Mouse (Mus musculus) hindbrain, postnatal 0 days (tissue): ENCODE results near the gene Galntl6. TPM values are rescaled to one million over a fixed set of nuclear protein-coding genes. Genes with fewer than 3 reads are reported as not detected.

Source experiments
- ATAC-seq: fragments of 200-750 bp; cut with Nextera tagmentation; 2 replicates; pipeline ENCODE4 v1.8.0; 2017; ENCODE audit warnings: mild to moderate bottlenecking, moderate TSS enrichment, moderate library complexity
- DNase-seq: peaks from one replicate; pipeline ENCODE4 v3.0.0-alpha.2; 2015; ENCODE audit warnings: low spot score
- H3K27ac ChIP-seq: fragments of 300-500 bp; sonication (generic); 2 replicates; pipeline ENCODE4 v1.5.1; 2014; ENCODE audit warnings: mild to moderate bottlenecking
- H3K27me3 ChIP-seq: fragments of 300-500 bp; sonication (generic); 2 replicates; pipeline ENCODE4 v1.6.1; 2014; ENCODE audit warnings: low read length, mixed read lengths; ENCODE audit not compliant: insufficient read depth
- H3K36me3 ChIP-seq: fragments of 300-500 bp; sonication (generic); 2 replicates; pipeline ENCODE4 v1.6.1; 2014; ENCODE audit warnings: low read length, mixed read lengths; ENCODE audit not compliant: insufficient read depth
- H3K4me1 ChIP-seq: fragments of 300-500 bp; sonication (generic); 2 replicates; pipeline ENCODE4 v1.6.1; 2014; ENCODE audit warnings: antibody characterized with exemption, low read length, mixed read lengths; ENCODE audit not compliant: insufficient read depth
- H3K4me2 ChIP-seq: fragments of 300-500 bp; sonication (generic); 2 replicates; pipeline ENCODE4 v1.6.1; 2014; ENCODE audit warnings: low read depth, mild to moderate bottlenecking, low read length, moderate library complexity, mixed read lengths
- H3K4me3 ChIP-seq: fragments of 300-500 bp; sonication (generic); 2 replicates; pipeline ENCODE4 v1.5.1; 2014; ENCODE audit warnings: low read length
- H3K9ac ChIP-seq: fragments of 300-500 bp; sonication (generic); replicated peaks from 2 replicates; pipeline ENCODE4 v1.6.1; 2014; ENCODE audit warnings: mild to moderate bottlenecking, low read length, moderate library complexity, mixed read lengths
- H3K9me3 ChIP-seq: fragments of 300-500 bp; sonication (generic); 2 replicates; pipeline ENCODE4 v1.6.1; 2016; ENCODE audit warnings: low read length, mixed read lengths
- CTCF ChIP-seq: IDR thresholded peaks from 2 replicates; pipeline ENCODE4 v1.5.1; 2016; ENCODE audit warnings: antibody characterized with exemption, control low read depth, low read depth
- WGBS: fragments of 180-500 bp; shearing (Covaris S2); extraction: QIAGEN DNeasy Blood & Tissue Kit; methylation state at CpG from one replicate; pipeline ENCODE4 v1.1.7; 2014; 5-methylcytosine and 5-hydroxymethylcytosine counted together
- polyA plus RNA-seq: library from polyadenylated mRNA; unstranded; fragments of >200 nt; fragmentation: Nextera tagmentation; extraction: Ambion mirVana; gene quantifications from 2 replicates; pipeline ENCODE4 v1.2.1, GENCODE M21; 2015
- total RNA-seq: library from RNA; depleted of rRNA; stranded (reverse); fragments of >200 nt; gene quantifications from 2 replicates; pipeline ENCODE4 v1.2.3, GENCODE M21; 2014

Galntl6 gene
- total and polyA plus RNA-seq, 2 experiments from 2014 or later, result 16.5 to 26.5 TPM

GRCm38 (mm10) chr8:58660019-58660418, 252.4 kb downstream of the Galntl6 start:
- H3K9me3 ChIP-seq, result no peaks in the 10 kb centered on the region
- no peak for TF ChIP-seq CTCF
- no peak overlapping the region for H3K4me3 ChIP-seq
- ATAC-seq (no peak), DNase-seq (no peak)
- no peaks in the 10 kb centered on the region for H3K4me1 ChIP-seq
- no peak overlapping the region for H3K4me2 ChIP-seq
- H3K36me3 ChIP-seq, result no peaks in the 10 kb centered on the region
- no peak overlapping the region for H3K9ac ChIP-seq
- H3K27ac ChIP-seq, result no peak overlapping the region
- H3K27me3 ChIP-seq, result no peaks in the 10 kb centered on the region

DNA sequence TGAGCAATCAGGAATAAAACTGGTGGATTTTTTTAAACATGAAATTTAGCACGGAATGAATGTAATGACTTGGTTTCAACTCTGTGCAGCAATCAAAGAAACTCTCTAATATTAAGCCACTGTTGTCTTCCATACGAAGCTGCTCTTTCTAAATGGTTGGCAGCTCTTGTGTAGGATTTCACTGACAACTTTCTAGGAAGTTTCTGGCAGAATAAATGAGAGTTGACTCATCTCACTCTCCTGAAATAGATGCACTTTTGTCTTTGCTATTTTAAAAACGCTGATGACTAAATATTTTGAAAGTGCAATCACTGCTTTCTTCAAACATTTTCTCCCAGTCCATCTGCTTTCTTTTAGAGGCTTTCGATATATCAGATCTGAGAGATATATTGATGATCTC, 256.8 kb downstream of the Galntl6 start:
- no peaks in the 10 kb centered on the region for H3K27me3 ChIP-seq
- H3K4me1 ChIP-seq, result no peaks in the 10 kb centered on the region
- no peak overlapping the region for H3K9ac ChIP-seq
- no peaks in the 10 kb centered on the region for H3K36me3 ChIP-seq
- no peak overlapping the region for H3K27ac ChIP-seq
- no peaks in the 10 kb centered on the region for H3K9me3 ChIP-seq
- TF ChIP-seq CTCF, result no peak
- ATAC-seq, result no peak
- H3K4me2 ChIP-seq, result no peak overlapping the region
- DNase-seq, result no peak
- 83% methylated on average over 4 of the region's 4 CpGs for WGBS
- no peak overlapping the region for H3K4me3 ChIP-seq

DNA sequence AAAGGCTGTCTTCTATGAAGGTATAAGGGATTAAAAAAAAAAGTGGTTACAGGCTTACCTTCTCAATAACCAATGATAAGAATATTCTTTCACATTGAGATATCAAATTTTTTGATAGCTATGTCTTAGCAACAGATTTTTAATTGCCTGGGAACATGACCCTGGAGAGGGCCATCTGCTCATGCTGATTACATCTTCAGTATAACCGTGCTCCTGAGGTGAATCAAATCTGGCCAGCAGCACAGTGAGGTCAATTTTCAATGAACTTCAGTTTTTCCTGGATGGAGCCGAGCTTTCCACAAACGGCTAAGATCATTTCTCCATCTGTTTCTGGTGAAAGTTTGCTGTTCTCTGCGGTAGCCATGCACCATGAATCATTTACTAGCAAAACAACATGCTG, 306.0 kb downstream of the Galntl6 start:
- Histone ChIP-seq H3K4me2 (no peak overlapping the region), H3K4me1 (no peaks in the 10 kb centered on the region), H3K27ac (no peak overlapping the region), H3K27me3 (no peaks in the 10 kb centered on the region), H3K36me3 (no peaks in the 10 kb centered on the region), H3K9ac (no peak overlapping the region), H3K9me3 (no peaks in the 10 kb centered on the region), H3K4me3 (no peak overlapping the region)
- 52% methylated on average over 4 of the region's 4 CpGs for whole genome bisulfite sequencing
- DNase-seq (peak; percentile 64), ATAC-seq (peak; percentile 66; the same call in 1 of the 2 replicates)
- TF ChIP-seq CTCF, result no peak

- Histone ChIP-seq H3K36me3 (no peaks in the 10 kb centered on the region), H3K9me3 (no peaks in the 10 kb centered on the region), H3K27me3 (no peaks in the 10 kb centered on the region), H3K9ac (no peak overlapping the region), H3K4me1 (no peaks in the 10 kb centered on the region), H3K4me3 (no peak overlapping the region), H3K27ac (no peak overlapping the region), H3K4me2 (no peak overlapping the region)
- ATAC-seq (no peak), DNase-seq (peak; percentile 53)
- TF ChIP-seq CTCF, result no peak
- 59% methylated on average over 4 of the region's 4 CpGs for WGBS
These were observed 307.7 kb downstream of the Galntl6 start for GRCm38 (mm10) chr8:58604751-58605150.

DNA sequence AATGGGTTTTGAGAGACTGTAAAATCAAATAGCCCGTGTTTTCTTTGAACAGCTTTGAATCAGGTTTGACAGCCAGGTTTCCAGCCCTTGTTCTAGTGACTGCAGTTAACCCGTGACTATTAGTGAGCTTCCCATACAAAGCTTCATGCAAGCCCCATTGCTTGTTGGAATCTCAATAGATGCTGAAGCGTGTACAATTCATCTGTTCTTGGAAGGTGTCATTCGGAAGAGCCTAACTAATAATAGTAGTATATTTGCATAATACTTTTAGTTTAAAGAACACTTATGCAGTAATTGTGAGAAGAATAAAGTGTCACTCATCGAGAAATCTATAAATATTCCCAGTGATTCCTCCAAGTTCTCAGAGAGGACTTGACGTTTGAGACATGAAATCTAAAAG, 314.6 kb downstream of the Galntl6 start:
- no peak overlapping the region for H3K27ac ChIP-seq
- no peak for ATAC-seq

GRCm38 (mm10) chr8:58575346-58575745, 337.1 kb downstream of the Galntl6 start:
- no peak for TF ChIP-seq CTCF
- Histone ChIP-seq H3K27ac (no peak overlapping the region), H3K4me3 (no peak overlapping the region), H3K4me1 (no peaks in the 10 kb centered on the region), H3K9ac (no peak overlapping the region), H3K36me3 (no peaks in the 10 kb centered on the region), H3K4me2 (no peak overlapping the region), H3K27me3 (no peaks in the 10 kb centered on the region), H3K9me3 (no peaks in the 10 kb centered on the region)
- 67% methylated on average over 1 of the region's 1 CpGs for WGBS
- no peak for ATAC-seq
- DNase-seq, result no peak

More for the DNA sequence above, 314.6 kb downstream of the Galntl6 start:
- Histone ChIP-seq H3K4me2 (no peak overlapping the region), H3K9me3 (no peaks in the 10 kb centered on the region), H3K27me3 (no peaks in the 10 kb centered on the region), H3K36me3 (no peaks in the 10 kb centered on the region), H3K4me3 (no peak overlapping the region), H3K9ac (no peak overlapping the region), H3K4me1 (no peaks in the 10 kb centered on the region)
- TF ChIP-seq CTCF, result no peak
- 71% methylated on average over 6 of the region's 6 CpGs for WGBS
- no peak for DNase-seq

DNA sequence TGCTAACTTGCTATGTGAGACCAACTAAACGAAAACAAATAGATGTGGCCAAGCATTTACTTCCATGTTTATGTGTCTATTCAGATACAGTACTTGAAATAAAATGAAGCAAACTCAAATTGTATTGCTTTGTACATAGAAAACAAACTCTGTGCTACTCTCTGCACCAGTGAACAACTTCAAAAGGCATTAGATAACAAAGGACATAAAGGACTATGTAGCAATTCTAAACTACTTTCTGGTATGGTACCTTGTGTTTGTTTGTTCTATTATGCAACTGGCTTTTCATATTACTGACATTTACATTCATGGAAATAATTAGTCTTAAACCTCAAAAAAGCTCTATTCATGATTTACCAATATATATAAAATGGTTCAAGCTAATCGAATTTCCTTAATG, 344.4 kb downstream of the Galntl6 start:
- H3K36me3 ChIP-seq, result no peaks in the 10 kb centered on the region
- TF ChIP-seq CTCF, result no peak
- H3K4me2 ChIP-seq, result no peak overlapping the region

More for the DNA sequence above, 344.4 kb downstream of the Galntl6 start:
- no peak for DNase-seq
- WGBS, result 56% methylated on average over 2 of the region's 2 CpGs
- Histone ChIP-seq H3K4me3 (no peak overlapping the region), H3K9ac (no peak overlapping the region), H3K27me3 (no peaks in the 10 kb centered on the region), H3K27ac (no peak overlapping the region), H3K4me1 (no peaks in the 10 kb centered on the region), H3K9me3 (no peaks in the 10 kb centered on the region)
- no peak for ATAC-seq
